Mouse (Mus musculus) bone marrow, adult 2 months (tissue): ENCODE data around the gene Arhgef3. TPM values are rescaled to one million over a fixed set of nuclear protein-coding genes. Genes with fewer than 3 reads are reported as not detected.

Source experiments
- H3K27ac ChIP-seq: fragments of 200-500 bp; 2 replicates; pipeline ENCODE4 v1.5.1; 2012; ENCODE audit warnings: low read depth, mild to moderate bottlenecking, control low read depth, inconsistent platforms, low read length; ENCODE audit not compliant: control insufficient read depth, poor library complexity, insufficient read depth
- H3K4me1 ChIP-seq: fragments of 200-500 bp; 2 replicates; pipeline ENCODE4 v1.6.1; 2011; ENCODE audit warnings: low read length; ENCODE audit not compliant: control insufficient read depth, insufficient read depth
- H3K4me3 ChIP-seq: fragments of 200-500 bp; replicated peaks from 2 replicates; pipeline ENCODE3; 2011; ENCODE audit warnings: mild to moderate bottlenecking, low read depth, low read length, control low read depth; ENCODE audit not compliant: control insufficient read depth
- CTCF ChIP-seq: fragments of 200-500 bp; IDR thresholded peaks from 2 replicates; pipeline ENCODE4 v1.5.1; 2011; ENCODE audit warnings: low read length, control low read depth; ENCODE audit not compliant: control insufficient read depth, insufficient read depth
- POLR2A ChIP-seq: fragments of 200-500 bp; IDR thresholded peaks from 2 replicates; pipeline ENCODE4 v1.6.1; 2011; ENCODE audit warnings: low read depth, mild to moderate bottlenecking, control low read depth, low read length, borderline replicate concordance; ENCODE audit not compliant: control insufficient read depth
- WGBS: fragments of 180-500 bp; shearing (Covaris S2); methylation state at CpG from one replicate; pipeline ENCODE4 v1.1.7; 2018; 5-methylcytosine and 5-hydroxymethylcytosine counted together
- polyA plus RNA-seq: library from polyadenylated mRNA; stranded (reverse); fragments of >200 nt; gene quantifications from 2 replicates; pipeline ENCODE4 v1.2.4, GENCODE M21; 2011; ENCODE audit warnings: low replicate concordance; ENCODE audit not compliant: missing spikeins, insufficient read depth, insufficient read length

Arhgef3 gene
- polyA plus RNA-seq, 1 experiment = 14.3 TPM

DNA sequence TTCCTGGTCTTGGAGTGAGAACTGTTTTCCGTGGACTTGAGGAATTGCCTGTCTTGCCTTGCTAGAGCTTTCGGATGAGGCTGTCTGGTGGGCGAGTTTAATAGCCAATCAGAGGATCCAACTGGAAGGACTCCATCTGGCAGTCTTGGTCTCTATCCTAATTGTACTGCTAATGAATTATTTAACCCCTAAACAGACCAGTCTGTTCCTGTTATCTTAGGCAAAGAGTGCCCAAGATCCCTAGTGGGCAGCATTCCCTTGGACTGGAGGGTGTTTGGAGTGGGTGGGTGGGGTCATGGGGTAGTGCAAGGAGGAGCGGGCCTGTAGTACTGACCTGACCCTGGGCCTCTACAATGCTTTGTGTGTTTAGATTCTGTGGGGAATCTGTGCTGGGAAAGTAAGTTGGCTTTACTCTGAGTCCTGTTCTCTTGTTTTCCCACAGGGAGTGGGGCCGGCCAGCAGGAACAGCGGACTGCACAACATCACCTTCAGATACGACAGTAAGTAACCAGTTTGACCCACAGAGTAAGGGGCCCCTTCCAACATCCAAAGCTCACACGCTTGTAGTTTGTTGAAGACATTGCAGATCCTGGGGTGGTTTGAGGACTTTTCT is 38.7 kb upstream of the Arhgef3 start:
- Histone ChIP-seq H3K27ac (no peak overlapping the region), H3K4me3 (no peak overlapping the region), H3K4me1 (no peaks in the 10 kb centered on the region)
- TF ChIP-seq POLR2A = no peak
- TF ChIP-seq CTCF = no peak
- WGBS = 84% methylated on average over 8 of the region's 8 CpGs

DNA sequence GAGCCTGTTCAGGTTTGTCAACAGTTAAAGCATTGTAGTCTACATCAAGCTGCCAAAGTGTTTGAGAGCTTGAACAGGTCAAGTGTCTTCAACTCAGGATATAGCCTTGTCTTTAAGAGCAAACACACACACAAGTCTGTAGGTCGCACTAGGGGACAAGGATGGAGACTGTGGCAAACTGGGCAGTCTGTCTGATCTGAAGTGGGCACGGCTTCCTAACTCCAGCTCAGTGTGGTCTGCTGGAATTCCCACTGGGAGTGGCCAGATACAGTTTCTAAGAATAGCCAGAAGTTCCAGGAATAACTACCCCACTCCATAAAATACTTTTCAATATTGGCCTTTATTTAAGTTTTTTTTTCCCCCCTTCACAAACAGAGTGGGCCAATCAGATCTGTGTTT is 38.2 kb upstream of the Arhgef3 start:
- Histone ChIP-seq H3K27ac (no peak overlapping the region), H3K4me3 (no peak overlapping the region), H3K4me1 (no peaks in the 10 kb centered on the region)
- no peak for TF ChIP-seq POLR2A
- no peak for TF ChIP-seq CTCF
- WGBS = 78% methylated on average over 2 of the region's 2 CpGs

DNA sequence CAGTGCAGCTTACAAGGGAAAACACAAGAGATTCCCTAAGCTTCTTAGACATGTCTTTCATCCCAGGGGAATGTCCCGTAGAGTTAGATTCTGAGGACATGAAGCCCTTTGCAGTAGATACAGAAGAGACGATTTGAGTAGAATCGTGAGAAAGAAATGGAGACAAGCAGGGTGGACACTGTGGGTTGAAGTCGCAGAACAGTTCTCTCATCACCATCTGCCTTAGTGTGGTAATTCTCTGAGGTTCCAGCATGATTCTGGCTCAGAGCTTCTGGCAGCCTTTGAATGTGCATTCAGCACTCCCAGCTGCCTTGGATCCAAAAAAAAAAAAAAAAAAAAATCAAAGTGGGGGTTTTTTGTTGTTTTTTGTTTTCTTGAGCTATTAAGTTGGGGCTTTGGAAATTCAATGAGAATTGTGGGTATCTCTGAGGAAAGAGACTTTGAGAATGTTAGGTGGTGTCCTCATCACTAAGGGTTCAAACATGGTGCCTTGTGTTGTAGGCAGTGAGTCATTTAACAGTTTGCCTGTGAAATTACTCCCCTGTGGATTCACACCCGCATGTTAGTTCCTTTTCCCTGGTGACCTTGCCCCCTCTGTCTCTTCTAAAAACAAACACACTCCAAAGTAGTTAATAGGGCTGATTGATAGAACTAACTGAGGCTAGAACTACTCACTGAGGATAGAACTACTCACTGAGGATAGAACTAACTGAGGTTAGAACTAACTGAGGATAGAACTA is 33.0 kb upstream of the Arhgef3 start:
- no peak overlapping the region for H3K27ac ChIP-seq
- TF ChIP-seq POLR2A = no peak
- no peak for TF ChIP-seq CTCF
- H3K4me3 ChIP-seq = no peak overlapping the region
- H3K4me1 ChIP-seq = no peaks in the 10 kb centered on the region
- WGBS = 76% methylated on average over 5 of the region's 5 CpGs

DNA sequence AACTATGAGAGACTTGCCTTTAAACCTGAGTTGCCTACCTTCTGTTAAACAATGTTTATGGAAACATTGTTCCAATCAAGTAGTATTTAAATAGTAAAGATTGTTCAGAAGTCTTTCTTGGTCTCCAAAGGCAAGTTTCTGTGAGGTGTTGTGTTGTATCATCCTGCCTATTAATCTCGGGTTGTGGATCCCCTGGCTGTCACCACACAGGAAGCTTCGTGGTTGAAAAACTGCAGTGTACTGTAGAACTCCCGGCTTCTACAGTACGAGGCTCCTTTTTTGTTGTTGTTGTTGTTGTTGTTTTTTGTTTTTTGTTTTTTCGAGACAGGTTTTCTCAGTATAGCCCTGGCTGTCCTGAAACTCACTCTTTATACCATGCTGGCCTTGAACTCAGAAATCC is 29.2 kb upstream of the Arhgef3 start:
- Histone ChIP-seq H3K4me1 (no peaks in the 10 kb centered on the region), H3K27ac (no peak overlapping the region), H3K4me3 (no peak overlapping the region)
- WGBS = 13% methylated on average over 5 of the region's 5 CpGs
- TF ChIP-seq CTCF (no peak), POLR2A (no peak)

DNA sequence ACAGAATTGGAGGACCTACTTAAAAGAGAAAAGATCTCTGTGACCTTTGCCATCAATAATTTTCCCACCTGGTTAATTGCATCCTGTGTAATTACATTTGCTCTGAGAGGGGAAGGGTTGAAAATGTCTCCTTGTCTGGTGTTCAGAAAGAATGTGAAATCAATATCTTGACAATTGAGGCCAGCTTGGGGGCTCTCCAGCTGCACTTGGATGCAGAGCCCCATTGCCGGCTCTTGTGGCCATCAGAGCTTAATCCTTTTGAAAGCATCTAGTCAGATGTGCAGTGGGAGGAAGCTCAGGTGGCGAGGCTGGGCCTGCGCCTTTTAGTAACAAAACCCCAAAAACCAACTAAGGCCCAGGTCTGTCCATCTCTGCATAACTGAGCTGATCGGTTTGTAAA is 28.7 kb upstream of the Arhgef3 start:
- no peak overlapping the region for H3K4me3 ChIP-seq

DNA sequence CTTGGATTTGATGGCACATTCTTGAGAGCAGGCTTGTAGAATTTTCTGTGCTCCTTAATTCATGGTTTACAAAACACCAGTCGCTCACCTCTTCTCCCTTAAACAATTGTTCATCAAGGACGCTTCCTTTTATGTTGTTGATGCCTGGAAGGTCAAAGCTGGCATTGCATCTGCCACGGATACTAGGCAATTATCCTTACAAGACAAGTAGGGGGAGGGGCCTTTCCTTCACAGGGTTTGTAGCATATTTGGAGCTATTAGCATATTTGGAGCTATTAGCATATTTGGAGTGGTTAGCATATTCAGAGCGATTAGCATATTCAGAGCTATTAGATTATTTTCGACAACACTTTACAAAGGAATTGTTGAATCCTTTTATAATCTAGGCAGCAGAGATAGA is 20.5 kb upstream of the Arhgef3 start:
- WGBS = 81% methylated on average over 5 of the region's 5 CpGs
- TF ChIP-seq CTCF (no peak), POLR2A (no peak)
- Histone ChIP-seq H3K27ac (no peak overlapping the region), H3K4me3 (no peak overlapping the region), H3K4me1 (no peaks in the 10 kb centered on the region)

More for the DNA sequence above, 28.7 kb upstream of the Arhgef3 start:
- Histone ChIP-seq H3K27ac (no peak overlapping the region), H3K4me1 (no peaks in the 10 kb centered on the region)
- TF ChIP-seq CTCF = no peak
- TF ChIP-seq POLR2A = no peak
- 69% methylated on average over 4 of the region's 4 CpGs for WGBS

DNA sequence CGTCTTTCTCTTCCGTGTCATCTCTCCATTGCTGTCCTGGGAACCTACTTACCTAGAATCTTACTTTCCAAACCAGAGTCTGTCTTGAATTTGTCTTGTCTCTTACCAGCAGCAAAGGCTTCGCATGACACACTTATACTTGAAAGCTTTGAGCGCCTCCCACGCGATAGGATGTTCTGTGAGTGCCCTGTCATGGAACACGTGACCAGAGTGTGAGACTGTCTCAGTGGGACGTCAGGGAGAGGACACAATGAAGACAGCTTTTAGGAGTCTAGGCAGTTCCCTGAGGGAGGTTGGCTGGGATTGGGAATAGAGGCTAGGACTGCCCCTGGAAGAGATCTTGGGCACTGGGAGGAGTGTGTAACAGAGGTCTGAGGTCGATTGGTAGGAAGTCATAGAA is 18.6 kb upstream of the Arhgef3 start:
- 78% methylated on average over 9 of the region's 9 CpGs for WGBS
- no peak for TF ChIP-seq CTCF
- TF ChIP-seq POLR2A = no peak
- Histone ChIP-seq H3K27ac (no peak overlapping the region), H3K4me3 (no peak overlapping the region), H3K4me1 (no peaks in the 10 kb centered on the region)

DNA sequence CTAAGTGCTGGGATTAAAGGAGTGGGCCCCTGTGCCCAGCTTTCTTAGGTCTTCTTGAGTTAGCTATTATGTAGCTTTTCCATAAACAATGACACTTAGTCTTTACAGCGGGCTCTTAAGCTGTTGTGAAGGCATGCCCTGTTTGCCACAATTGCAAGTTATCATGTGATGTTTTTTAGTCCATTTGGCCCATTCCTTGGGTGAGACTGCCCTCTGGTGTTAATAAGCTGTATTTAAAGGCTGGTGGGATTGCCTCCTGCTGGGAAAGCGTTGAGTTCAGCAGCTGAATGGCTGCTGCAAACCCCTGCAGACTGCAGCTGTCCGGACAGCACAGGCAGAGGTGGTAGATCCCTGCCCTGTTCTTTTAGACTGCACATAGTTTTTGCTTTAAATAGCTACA is 17.9 kb upstream of the Arhgef3 start:
- TF ChIP-seq POLR2A = no peak
- TF ChIP-seq CTCF = peak; percentile 11; the same call in 1 of the 2 replicates
- 7% methylated on average over 3 of the region's 3 CpGs for WGBS
- Histone ChIP-seq H3K4me1 (no peaks in the 10 kb centered on the region), H3K4me3 (no peak overlapping the region), H3K27ac (no peak overlapping the region)
